Mouse (Mus musculus) midbrain, postnatal 0 days (tissue): Measurements from ENCODE around the gene Myl12a. TPM values are rescaled to one million over a fixed set of nuclear protein-coding genes. Genes with fewer than 3 reads are reported as not detected.
A peak's percentile ranks its signal among the peaks of the same experiment; 100 is the strongest.

ENCODE experiments used
- ATAC-seq: fragments of 200-750 bp; cut with Nextera tagmentation; 2 replicates; pipeline ENCODE4 v1.8.0; 2017; ENCODE audit warnings: moderate number of reproducible peaks, mild to moderate bottlenecking, moderate TSS enrichment, moderate library complexity; ENCODE audit not compliant: low FRiP score
- DNase-seq: peaks from one replicate; pipeline ENCODE4 v3.0.0-alpha.2; 2015; ENCODE audit warnings: low spot score
- H3K27ac ChIP-seq: fragments of 300-500 bp; sonication (generic); 2 replicates; pipeline ENCODE4 v1.5.1; 2014; ENCODE audit warnings: low read depth, mild to moderate bottlenecking, low read length, mixed read lengths
- H3K27me3 ChIP-seq: fragments of 300-500 bp; sonication (generic); 2 replicates; pipeline ENCODE4 v1.6.1; 2014; ENCODE audit warnings: low read length, control low read depth, mixed read lengths; ENCODE audit not compliant: insufficient read depth
- H3K36me3 ChIP-seq: fragments of 300-500 bp; sonication (generic); 2 replicates; pipeline ENCODE4 v1.6.1; 2014; ENCODE audit warnings: low read length, control low read depth, mixed read lengths; ENCODE audit not compliant: insufficient read depth
- H3K4me1 ChIP-seq: fragments of 300-500 bp; sonication (generic); 2 replicates; pipeline ENCODE4 v1.6.1; 2014; ENCODE audit warnings: mild to moderate bottlenecking, control low read depth, antibody characterized with exemption, low read length, mixed read lengths; ENCODE audit not compliant: insufficient read depth
- H3K4me2 ChIP-seq: fragments of 300-500 bp; sonication (generic); 2 replicates; pipeline ENCODE4 v1.6.1; 2014; ENCODE audit warnings: low read depth, mild to moderate bottlenecking, low read length, mixed read lengths; ENCODE audit not compliant: poor library complexity, severe bottlenecking
- H3K4me3 ChIP-seq: fragments of 300-500 bp; sonication (generic); 2 replicates; pipeline ENCODE4 v1.5.1; 2014; ENCODE audit warnings: low read depth, mild to moderate bottlenecking, low read length, moderate library complexity
- H3K9ac ChIP-seq: fragments of 300-500 bp; sonication (generic); replicated peaks from 2 replicates; pipeline ENCODE4 v1.6.1; 2014; ENCODE audit warnings: mild to moderate bottlenecking, low read length, moderate library complexity, mixed read lengths; ENCODE audit not compliant: poor library complexity, severe bottlenecking
- H3K9me3 ChIP-seq: fragments of 300-500 bp; sonication (generic); 2 replicates; pipeline ENCODE4 v1.6.1; 2016; ENCODE audit warnings: low read length, control low read depth
- CTCF ChIP-seq: IDR thresholded peaks from 2 replicates; pipeline ENCODE4 v1.5.1; 2016; ENCODE audit warnings: antibody characterized with exemption, mild to moderate bottlenecking
- WGBS: fragments of 180-500 bp; shearing (Covaris S2); extraction: QIAGEN DNeasy Blood & Tissue Kit; methylation state at CpG from one replicate; pipeline ENCODE4 v1.1.7; 2014; 5-methylcytosine and 5-hydroxymethylcytosine counted together
- polyA plus RNA-seq: library from polyadenylated mRNA; unstranded; fragments of >200 nt; fragmentation: Nextera tagmentation; extraction: Ambion mirVana; gene quantifications from 2 replicates; pipeline ENCODE4 v1.2.1, GENCODE M21; 2015
- total RNA-seq: library from RNA; depleted of rRNA; stranded (reverse); fragments of >200 nt; gene quantifications from 2 replicates; pipeline ENCODE4 v1.2.3, GENCODE M21; 2014

The Myl12a gene
- total and polyA plus RNA-seq, 2 experiments from 2014 or later: 40.9 to 65.3 TPM

- no peaks in the 10 kb centered on the region for H3K9me3 ChIP-seq
- H3K4me2 ChIP-seq: peak within 1 kb of the TSS; percentile 79
- peak within 1 kb of the TSS; percentile 81 for H3K4me3 ChIP-seq
- peak; percentile 95 for ATAC-seq
- H3K9ac ChIP-seq: peak within 1 kb of the TSS; percentile 77
- peak within 1 kb of the TSS; percentile 86 for H3K27ac ChIP-seq
- H3K4me1 ChIP-seq: 0 out of 2 replicates have a peak, but pooled peaks cover 4% of the 10 kb centered on the region
- DNase-seq: peak; percentile 96
- H3K27me3 ChIP-seq: no peaks in the 10 kb centered on the region
- peak; percentile 72 for TF ChIP-seq CTCF
- H3K36me3 ChIP-seq: no peaks in the 10 kb centered on the region
- under 1% methylated on average over 62 of the region's 65 CpGs for WGBS
Measured at GRCm38 (mm10) chr17:71002081-71002743, 466 bp downstream of the Myl12a start, which contains the start of gene Myom1. TSS of gene Myom1 (plus strand) at chr17:71002633.

- Histone ChIP-seq H3K27me3 (no peaks in the 10 kb centered on the region), H3K4me2 (peak overlapping the region; percentile 79), H3K4me1 (0 out of 2 replicates have a peak, but pooled peaks cover 4% of the 10 kb centered on the region), H3K9me3 (no peaks in the 10 kb centered on the region), H3K27ac (peak overlapping the region; percentile 86), H3K9ac (peak overlapping the region; percentile 77), H3K4me3 (peak overlapping the region; percentile 81), H3K36me3 (no peaks in the 10 kb centered on the region)
- under 1% methylated on average over 30 of the region's 43 CpGs for WGBS
- ATAC-seq (peak; percentile 68), DNase-seq (peak; percentile 34)
- TF ChIP-seq CTCF: no peak
Measured at GRCm38 (mm10) chr17:71001699-71002080, 988 bp downstream of the Myl12a start.

GRCm38 (mm10) chr17:71001067-71001466 is 1.6 kb downstream of the Myl12a start:
- no peak overlapping the region; the same call in 1 of the 2 replicates for H3K9ac ChIP-seq
- H3K4me2 ChIP-seq: peak overlapping the region; percentile 79
- H3K27ac ChIP-seq: no peak overlapping the region
- H3K4me3 ChIP-seq: peak overlapping the region; percentile 81
- 14% methylated on average over 6 of the region's 6 CpGs for WGBS
- TF ChIP-seq CTCF: no peak
- no peaks in the 10 kb centered on the region for H3K36me3 ChIP-seq
- ATAC-seq (no peak), DNase-seq (no peak)
- H3K9me3 ChIP-seq: no peaks in the 10 kb centered on the region
- no peaks in the 10 kb centered on the region for H3K27me3 ChIP-seq
- 0 out of 2 replicates have a peak, but pooled peaks cover 4% of the 10 kb centered on the region for H3K4me1 ChIP-seq

DNA sequence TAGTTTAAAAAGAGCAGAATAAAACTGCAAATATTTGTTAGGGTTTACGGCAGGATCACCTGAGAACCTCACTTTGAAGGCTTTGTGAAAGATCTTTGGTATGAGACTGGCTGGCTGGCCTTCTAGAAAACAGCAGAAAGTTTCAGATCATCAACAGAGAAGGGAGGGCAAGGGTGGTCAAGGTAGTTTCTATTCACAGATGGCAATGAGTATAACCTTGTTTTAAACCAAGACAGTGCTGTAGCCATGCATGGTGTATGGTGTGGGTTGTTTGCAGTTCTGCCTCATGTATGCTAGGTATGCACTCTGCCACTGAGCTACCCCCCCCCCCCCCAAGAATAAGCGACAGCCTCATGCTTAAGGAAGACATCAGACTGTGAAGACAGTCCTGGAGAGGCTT is 2.4 kb downstream of the Myl12a start:
- Histone ChIP-seq H3K36me3 (no peaks in the 10 kb centered on the region), H3K27me3 (no peaks in the 10 kb centered on the region), H3K4me3 (no peak overlapping the region), H3K4me1 (0 out of 2 replicates have a peak, but pooled peaks cover 4% of the 10 kb centered on the region), H3K9me3 (no peaks in the 10 kb centered on the region), H3K27ac (no peak overlapping the region), H3K4me2 (0 out of 2 replicates have a peak overlapping the region, but pooled peaks have one; percentile 4), H3K9ac (no peak overlapping the region)
- 59% methylated on average over 2 of the region's 2 CpGs for WGBS
- no peak for TF ChIP-seq CTCF
- DNase-seq: no peak
- no peak for ATAC-seq

DNA sequence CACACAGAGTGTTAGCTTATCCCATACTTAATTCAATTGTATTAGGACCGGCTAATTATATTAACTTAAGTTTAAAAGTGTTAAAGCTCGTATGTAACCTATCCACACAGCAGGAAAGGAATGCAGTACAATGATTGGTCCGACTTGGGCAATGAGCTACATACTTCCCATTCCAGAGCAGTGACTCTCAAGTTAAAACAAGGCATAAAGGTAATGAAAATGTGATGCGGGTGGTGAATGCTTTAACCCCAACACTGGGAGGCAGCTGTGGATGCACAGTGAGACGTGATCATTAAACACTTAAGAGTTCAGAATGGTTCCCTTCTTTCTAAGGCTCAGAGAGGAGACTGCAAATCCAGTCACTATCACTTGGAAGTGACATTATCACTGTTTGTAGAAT is 3.5 kb downstream of the Myl12a start:
- DNase-seq (no peak), ATAC-seq (no peak)
- Histone ChIP-seq H3K4me2 (no peak overlapping the region), H3K27me3 (no peaks in the 10 kb centered on the region), H3K4me3 (no peak overlapping the region), H3K4me1 (0 out of 2 replicates have a peak, but pooled peaks cover 4% of the 10 kb centered on the region), H3K27ac (no peak overlapping the region), H3K36me3 (no peaks in the 10 kb centered on the region), H3K9me3 (no peaks in the 10 kb centered on the region), H3K9ac (no peak overlapping the region)
- no peak for TF ChIP-seq CTCF
- WGBS: 76% methylated on average over 5 of the region's 5 CpGs

DNA sequence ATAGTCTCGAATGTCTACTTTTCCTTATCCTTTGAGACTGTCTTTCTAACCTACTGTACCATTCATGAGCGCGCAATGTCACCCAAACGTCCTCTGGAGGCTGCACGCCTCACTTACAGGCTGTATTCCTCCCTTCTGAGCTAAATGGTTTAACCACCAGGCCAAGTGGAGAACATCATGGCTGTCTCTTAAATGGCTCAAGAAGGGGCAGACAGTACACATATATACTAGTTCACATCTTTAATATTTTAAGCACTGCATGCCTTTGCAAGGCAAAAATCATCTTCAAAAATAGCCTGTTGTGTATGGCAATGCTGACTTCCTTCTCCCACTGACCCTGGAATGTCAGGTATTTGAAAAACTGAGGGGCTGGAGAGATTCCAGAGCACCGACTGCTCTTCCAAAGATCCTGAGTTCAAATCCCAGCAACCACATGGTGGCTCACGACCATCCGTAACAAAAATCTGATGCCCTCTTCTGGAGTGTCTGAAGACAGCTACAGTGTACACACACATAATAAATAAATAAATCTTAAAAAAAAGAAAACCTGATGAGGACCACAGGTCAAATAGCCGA is 4.2 kb downstream of the Myl12a start:
- H3K9ac ChIP-seq: no peak overlapping the region
- no peaks in the 10 kb centered on the region for H3K9me3 ChIP-seq
- no peaks in the 10 kb centered on the region for H3K36me3 ChIP-seq
- no peak overlapping the region for H3K4me2 ChIP-seq
- H3K27me3 ChIP-seq: no peaks in the 10 kb centered on the region
- TF ChIP-seq CTCF: no peak
- ATAC-seq: no peak
- no peak for DNase-seq
- H3K27ac ChIP-seq: no peak overlapping the region
- WGBS: 84% methylated on average over 9 of the region's 9 CpGs
- no peak overlapping the region for H3K4me3 ChIP-seq
- 0 out of 2 replicates have a peak, but pooled peaks cover 4% of the 10 kb centered on the region for H3K4me1 ChIP-seq
